Mouse (Mus musculus) frontal cortex, postnatal 36 days (tissue): ENCODE measurements at regions not wholly inside any gene's neighbourhood (a gene's known extent, or its start where the extent isn't known, plus 50 kb on each side); places are given as distances from the start of the nearest gene placed in this dataset.
A peak's percentile ranks its signal among the peaks of the same experiment; 100 is the strongest.

Experiments
- DNase-seq, 2 experiments: peaks; one replicate each; pipeline ENCODE4 v3.0.0; 2022; ENCODE audit warnings: low spot score in 2 of 2

DNA sequence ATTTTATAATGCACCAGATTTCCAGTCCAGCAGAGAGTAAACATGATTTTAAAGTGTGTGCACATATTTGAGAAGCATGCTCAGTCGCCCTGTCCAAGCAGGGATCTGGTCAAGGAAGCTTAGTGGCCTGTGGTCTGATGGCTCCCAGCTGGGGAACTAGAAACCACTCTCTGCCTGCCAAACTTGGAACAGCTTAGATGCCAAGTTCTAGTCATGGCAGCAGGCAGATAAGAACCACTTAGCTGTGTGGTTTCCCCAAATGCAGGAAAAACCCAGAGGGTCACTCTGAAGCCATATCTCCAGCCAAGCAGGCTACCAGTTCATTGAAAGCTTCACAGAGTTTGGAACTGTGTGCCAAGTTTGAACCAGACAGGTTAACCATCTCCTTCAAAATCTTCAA, 86.1 kb downstream of the Fam114a2 start:
- no peak for DNase-seq

DNA sequence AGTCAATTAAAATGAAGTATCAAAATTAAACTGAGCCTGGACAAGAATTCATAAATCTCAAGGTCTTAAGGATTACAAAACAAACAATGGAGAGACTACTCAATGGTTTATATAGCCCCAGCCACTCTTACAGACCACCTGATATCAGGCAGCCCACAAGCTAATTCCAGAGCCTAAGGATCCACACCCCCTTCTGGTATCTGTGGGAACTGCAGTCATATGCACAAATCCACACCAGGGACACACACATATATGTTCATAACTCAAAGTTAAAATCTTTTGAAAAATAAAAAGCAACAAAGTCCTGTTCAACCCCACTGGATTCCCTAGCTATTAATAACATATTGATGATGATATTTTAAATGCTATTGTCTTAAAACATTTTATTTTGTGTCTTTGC, 86.5 kb downstream of the Fam114a2 start:
- no peak for DNase-seq

DNA sequence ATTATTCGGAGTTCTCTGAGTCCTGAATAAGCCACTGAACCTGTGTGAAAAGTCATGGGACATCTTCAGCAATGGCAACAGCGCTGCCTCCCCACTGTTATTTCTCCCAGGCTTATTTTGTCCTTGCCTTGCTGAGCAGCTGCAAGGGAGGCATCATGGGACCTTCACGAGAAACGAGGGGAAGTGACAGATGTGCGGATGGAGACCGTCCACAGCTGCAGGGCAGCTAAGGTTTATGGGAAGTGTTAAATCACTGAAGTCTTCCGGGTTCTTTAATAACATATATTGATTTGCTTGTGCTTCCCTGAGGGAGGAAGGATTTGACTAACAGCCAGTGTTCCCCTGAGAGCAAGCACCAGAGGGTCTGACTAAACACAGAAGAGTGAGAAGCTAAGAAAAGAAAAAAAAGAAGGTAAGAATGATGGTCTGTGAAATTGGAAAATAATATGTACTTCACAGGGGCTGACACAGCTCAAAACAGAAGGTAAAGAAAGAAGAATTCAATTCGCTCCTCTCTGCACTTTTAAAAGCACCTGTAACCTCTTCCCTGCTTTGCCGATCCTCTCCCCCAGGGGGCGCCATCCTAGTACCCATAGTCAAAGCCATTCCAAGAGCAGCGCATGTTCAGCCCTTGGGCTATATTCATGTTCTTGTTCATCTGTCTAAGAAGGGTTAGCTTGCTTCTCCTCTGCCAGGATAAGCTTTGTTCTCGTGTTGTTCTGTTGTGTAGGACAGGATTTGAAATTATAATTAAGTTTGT, 92.2 kb downstream of the Fam114a2 start:
- DNase-seq, result no peak

DNA sequence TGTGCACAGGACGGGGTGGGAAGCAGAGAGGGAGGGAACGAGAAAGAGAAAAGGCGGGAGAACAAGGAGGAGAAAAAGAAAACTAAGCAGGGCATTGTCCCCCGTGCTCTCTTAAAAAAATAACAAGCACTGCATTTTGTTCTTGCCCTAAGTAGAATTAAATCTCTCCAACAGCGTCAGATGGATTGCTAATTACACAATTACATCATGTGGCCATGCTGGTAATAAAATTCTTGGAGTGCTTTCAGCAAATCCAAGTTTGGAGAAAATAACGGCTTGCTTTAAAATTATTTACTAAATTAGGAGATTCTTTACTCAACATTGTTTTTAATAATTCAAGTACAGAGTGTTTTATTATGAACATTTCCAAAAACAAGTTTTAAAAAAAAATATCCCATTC, 99.0 kb downstream of the Fam114a2 start:
- no peak for DNase-seq

DNA sequence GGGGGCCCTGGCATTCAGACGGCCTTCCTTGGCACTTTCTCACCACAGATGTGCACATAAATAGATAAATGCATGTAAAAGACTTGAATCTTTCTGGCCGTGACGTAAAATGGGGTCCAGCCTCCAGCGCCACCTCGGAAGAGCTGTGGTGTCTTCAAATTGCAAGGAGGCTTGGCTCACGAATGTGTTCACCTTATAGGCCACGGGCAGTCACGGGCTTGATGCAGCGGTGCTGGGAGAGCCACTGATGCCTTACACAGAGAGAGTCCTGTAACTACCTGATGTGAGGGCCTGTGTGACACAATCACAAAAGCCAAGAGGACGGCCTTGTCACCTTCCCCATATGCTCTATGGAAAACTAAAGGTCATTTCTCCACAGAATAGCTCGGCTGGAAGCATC, 102.4 kb downstream of the Fam114a2 start:
- no peak for DNase-seq

DNA sequence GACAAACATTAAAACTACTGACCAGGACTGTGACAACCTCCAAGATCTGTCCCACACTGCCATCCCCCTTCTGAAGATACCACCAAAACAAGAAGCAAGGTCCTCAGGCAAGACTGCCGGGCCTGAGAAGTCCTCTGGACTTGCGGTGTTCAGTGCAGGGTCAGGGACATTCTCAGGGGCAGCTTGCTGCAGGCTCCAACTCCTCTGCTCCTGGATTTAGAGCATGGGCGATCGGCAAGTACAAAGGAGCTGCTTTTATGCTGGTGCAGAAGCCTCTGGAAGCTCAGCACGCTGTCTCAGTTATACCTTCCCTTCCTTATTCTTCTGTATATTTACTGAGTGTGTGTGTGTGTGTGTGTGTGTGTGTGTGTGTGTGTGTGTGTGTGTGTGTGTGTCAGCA, 103.2 kb downstream of the Fam114a2 start:
- DNase-seq, result no peak

- peak; percentile 37 to 40 for DNase-seq
Measured at GRCm38 (mm10) chr11:57414697-57415096, 103.7 kb downstream of the Fam114a2 start.

DNA sequence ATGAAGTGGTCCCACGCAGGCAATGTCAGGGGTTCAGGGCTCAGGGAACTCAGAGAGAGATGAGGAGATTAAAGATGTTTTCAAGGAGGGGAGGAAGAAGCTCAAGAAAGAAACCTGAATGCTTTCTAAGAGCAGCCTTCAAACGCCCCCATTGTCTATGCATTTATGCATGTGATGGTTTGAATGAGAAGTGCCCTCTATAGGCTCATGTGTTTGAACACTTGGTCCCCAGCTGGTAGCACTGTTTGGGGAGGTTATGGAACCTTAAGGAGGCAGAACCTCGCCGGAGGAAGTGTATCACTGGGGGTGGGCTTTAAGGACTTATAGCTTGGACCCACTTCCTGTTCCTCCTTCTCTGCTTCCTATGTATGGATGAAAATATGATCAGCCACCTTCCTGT, 105.1 kb downstream of the Fam114a2 start:
- DNase-seq, result peak in 1 of 2 experiments; percentile 23

- peak; percentile 64 to 82 for DNase-seq
Measured at GRCm38 (mm10) chr11:57412766-57413165, 105.7 kb downstream of the Fam114a2 start.

GRCm38 (mm10) chr11:57404172-57404571, 114.2 kb downstream of the Fam114a2 start:
- DNase-seq, result no peak

DNA sequence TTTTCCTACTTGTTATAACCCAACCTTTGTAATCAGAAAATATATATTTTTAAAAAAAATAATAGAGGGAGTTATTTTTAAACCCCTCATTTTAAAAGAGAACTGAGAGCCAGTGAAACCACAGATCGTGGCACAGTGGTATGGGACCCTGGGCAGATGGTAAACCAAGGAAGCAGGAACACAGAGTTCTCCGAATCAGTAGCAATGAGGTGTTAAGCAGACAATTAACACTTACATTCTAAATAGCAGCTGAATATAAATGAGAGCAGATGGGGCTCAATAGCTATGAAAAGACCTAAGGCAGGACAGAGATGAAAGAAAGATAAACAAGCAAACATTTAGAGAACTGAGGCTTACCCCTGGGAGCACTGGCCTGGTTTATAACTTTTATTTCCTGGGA, 116.8 kb downstream of the Fam114a2 start:
- no peak for DNase-seq

GRCm38 (mm10) chr11:57399366-57399765, 119.1 kb downstream of the Fam114a2 start:
- no peak for DNase-seq

GRCm38 (mm10) chr11:57396429-57396828, 122.0 kb downstream of the Fam114a2 start:
- DNase-seq, result no peak

- DNase-seq, result no peak
Measured at GRCm38 (mm10) chr11:57390826-57391225, 127.6 kb downstream of the Fam114a2 start.
